Comparison of ENCODE assay signal across 34 mouse cellular contexts in genomic region chr6:12742791-12743190, GRCm38 (mm10). TPM values are rescaled to one million over a fixed set of nuclear protein-coding genes. Genes with fewer than 3 reads are reported as not detected.
"Had no signal": no experiment of that assay in that cellular context is flagged by ENCODE, and none has a peak within 500 bp of the region (broad histone marks: within the 10 kb centered on the region; RNA-seq: fewer than 3 reads in every experiment).

No protein-coding gene starts in this region.

- H3K27ac ChIP-seq: left cerebral cortex, adult 2 months; limb, embryonic 10.5 days; limb, embryonic 12.5 days; limb, embryonic 13.5 days; limb, embryonic 15.5 days; liver, embryonic 12.5 days; liver, embryonic 13.5 days; liver, embryonic 14.5 days; liver, embryonic 15.5 days; lung, embryonic 15.5 days; macrophage; midbrain, embryonic 12.5 days; midbrain, embryonic 13.5 days; midbrain, embryonic 15.5 days; neural tube, embryonic 12.5 days had no signal

- H3K9me3 ChIP-seq: limb, embryonic 10.5 days; limb, embryonic 12.5 days; limb, embryonic 13.5 days; limb, embryonic 15.5 days; liver, embryonic 12.5 days; liver, embryonic 13.5 days; liver, embryonic 15.5 days; lung, embryonic 15.5 days; midbrain, embryonic 12.5 days; midbrain, embryonic 13.5 days; midbrain, embryonic 15.5 days; neural tube, embryonic 12.5 days had no signal

- H3K27me3 ChIP-seq: limb, embryonic 13.5 days; limb, embryonic 15.5 days; midbrain, embryonic 12.5 days; midbrain, embryonic 13.5 days; midbrain, embryonic 15.5 days; neural tube, embryonic 12.5 days had no signal

- H3K4me1 ChIP-seq: limb, embryonic 10.5 days; limb, embryonic 12.5 days; limb, embryonic 13.5 days; limb, embryonic 15.5 days; liver, embryonic 12.5 days; liver, embryonic 13.5 days; liver, embryonic 15.5 days; lung, embryonic 15.5 days; megakaryocyte, embryonic 14.5 days; midbrain, embryonic 12.5 days; neural tube, embryonic 12.5 days had no signal

- H3K4me2 ChIP-seq: limb, embryonic 12.5 days; limb, embryonic 13.5 days; limb, embryonic 15.5 days; liver, embryonic 11.5 days; liver, embryonic 12.5 days; liver, embryonic 13.5 days; liver, embryonic 15.5 days; lung, embryonic 14.5 days; lung, embryonic 15.5 days; midbrain, embryonic 12.5 days; midbrain, embryonic 13.5 days; midbrain, embryonic 15.5 days; neural tube, embryonic 12.5 days had no signal

- H3K4me3 ChIP-seq: left cerebral cortex, adult 2 months; limb, embryonic 10.5 days; limb, embryonic 12.5 days; limb, embryonic 13.5 days; limb, embryonic 15.5 days; liver, embryonic 12.5 days; liver, embryonic 13.5 days; liver, embryonic 15.5 days; lung, embryonic 15.5 days; megakaryocyte, embryonic 14.5 days; midbrain, embryonic 12.5 days; midbrain, embryonic 13.5 days; midbrain, embryonic 15.5 days; myocyte; neural tube, embryonic 12.5 days had no signal

- H3K9ac ChIP-seq: limb, embryonic 12.5 days; limb, embryonic 13.5 days; limb, embryonic 15.5 days; liver, embryonic 12.5 days; liver, embryonic 13.5 days; liver, embryonic 14.5 days; liver, embryonic 15.5 days; liver, postnatal 0 days; lung, embryonic 14.5 days; lung, embryonic 15.5 days; midbrain, embryonic 12.5 days; midbrain, embryonic 13.5 days; midbrain, embryonic 15.5 days; neural tube, embryonic 12.5 days had no signal

- ATAC-seq: liver, embryonic 12.5 days; liver, postnatal 0 days; lung, postnatal 0 days; midbrain, embryonic 13.5 days; midbrain, embryonic 15.5 days; midbrain, embryonic 16.5 days had no signal

- H3K36me3 ChIP-seq: limb, embryonic 10.5 days; limb, embryonic 12.5 days; limb, embryonic 13.5 days; limb, embryonic 15.5 days; liver, embryonic 12.5 days; liver, embryonic 13.5 days; liver, embryonic 15.5 days; lung, embryonic 15.5 days; midbrain, embryonic 12.5 days; midbrain, embryonic 13.5 days; midbrain, embryonic 15.5 days; neural tube, embryonic 12.5 days had no signal

- DNase-seq: left cerebral cortex, postnatal 4 days; liver; liver, embryonic 13.5 days; liver, postnatal 0 days; lung, adult 18-20 months; lung, adult 2 months; lung, embryonic 14.5 days; lung, postnatal 10 days; lung, postnatal 14 days; lung, postnatal 36 days; lung, postnatal 4 days; midbrain, embryonic 14.5 days had no signal

RNA-seq across cellular contexts. Expression of gene Thsd7a, which starts 6.4 kb away (rescaled TPM):
- total RNA-seq: megakaryocyte progenitor cell, adult 5-6 weeks; megakaryocyte-erythroid progenitor cell, adult 5-6 weeks; monocyte, adult 5-6 weeks had no signal
- polyA plus RNA-seq: macrophage had no signal
